Mouse (Mus musculus) heart, embryonic 15.5 days (tissue): ENCODE results near the gene Rprd1b. TPM values are rescaled to one million over a fixed set of nuclear protein-coding genes. Genes with fewer than 3 reads are reported as not detected.

ENCODE experiments used
- ATAC-seq: fragments of 200-750 bp; cut with Nextera tagmentation; replicated peaks from 2 replicates; pipeline ENCODE4 v1.8.0; 2017; ENCODE audit warnings: low read depth, moderate TSS enrichment; ENCODE audit not compliant: insufficient number of reproducible peaks, insufficient read depth, low FRiP score
- H3K27ac ChIP-seq: fragments of 300-500 bp; sonication (generic); 2 replicates; pipeline ENCODE4 v1.5.1; 2015; ENCODE audit warnings: mild to moderate bottlenecking, inconsistent platforms
- H3K27me3 ChIP-seq: fragments of 300-500 bp; sonication (generic); 2 replicates; pipeline ENCODE4 v1.6.1; 2015; ENCODE audit warnings: inconsistent platforms
- H3K36me3 ChIP-seq: fragments of 300-500 bp; sonication (generic); 2 replicates; pipeline ENCODE4 v1.6.1; 2015; ENCODE audit warnings: mild to moderate bottlenecking, inconsistent platforms
- H3K4me1 ChIP-seq: fragments of 300-500 bp; sonication (generic); replicated peaks from 2 replicates; pipeline ENCODE4 v1.6.1; 2015; ENCODE audit warnings: inconsistent platforms
- H3K4me2 ChIP-seq: fragments of 300-500 bp; sonication (generic); 2 replicates; pipeline ENCODE4 v1.6.1; 2015; ENCODE audit warnings: inconsistent platforms, mild to moderate bottlenecking, moderate library complexity
- H3K4me3 ChIP-seq: fragments of 300-500 bp; sonication (generic); 2 replicates; pipeline ENCODE4 v1.5.1; 2015; ENCODE audit warnings: mild to moderate bottlenecking, inconsistent platforms
- H3K9ac ChIP-seq: fragments of 300-500 bp; sonication (generic); 2 replicates; pipeline ENCODE4 v1.6.1; 2015; ENCODE audit warnings: mild to moderate bottlenecking, inconsistent platforms
- H3K9me3 ChIP-seq: fragments of 300-500 bp; sonication (generic); replicated peaks from 2 replicates; pipeline ENCODE4 v1.6.1; 2016; ENCODE audit warnings: inconsistent platforms
- WGBS: fragments of 180-500 bp; shearing (Covaris S2); methylation state at CpG from one replicate; pipeline ENCODE4 v1.1.7; 2015; ENCODE audit warnings: mixed read lengths; 5-methylcytosine and 5-hydroxymethylcytosine counted together
- polyA plus RNA-seq: library from polyadenylated mRNA; unstranded; fragments of >200 nt; fragmentation: Nextera tagmentation; extraction: Ambion mirVana; gene quantifications from 2 replicates; pipeline ENCODE4 v1.2.1, GENCODE M21; 2015

Rprd1b gene
- polyA plus RNA-seq, 1 experiment from 2014 or later, result 28.6 TPM

- Histone ChIP-seq H3K27me3 (no peaks in the 10 kb centered on the region), H3K4me3 (no peak overlapping the region), H3K27ac (peak overlapping the region; percentile 98), H3K9ac (peak overlapping the region; percentile 51; the same call in 1 of the 2 replicates), H3K36me3 (peaks cover 39% of the 10 kb centered on the region), H3K4me1 (peaks cover 83% of the 10 kb centered on the region), H3K9me3 (no peaks in the 10 kb centered on the region), H3K4me2 (no peak overlapping the region; the same call in 1 of the 2 replicates)
- no peak for ATAC-seq
- 74% methylated on average over 9 of the region's 9 CpGs for WGBS
Measured at GRCm38 (mm10) chr2:158138778-158139177, 110.5 kb downstream of the Rprd1b start.

GRCm38 (mm10) chr2:158139628-158140027 lies 111.3 kb downstream of the Rprd1b start:
- peak; percentile 89 for ATAC-seq
- H3K36me3 ChIP-seq, result peaks cover 30% of the 10 kb centered on the region
- no peak overlapping the region for H3K4me3 ChIP-seq
- H3K9ac ChIP-seq, result peak overlapping the region; percentile 51
- WGBS, result 22% methylated on average over 7 of the region's 7 CpGs
- peaks cover 85% of the 10 kb centered on the region for H3K4me1 ChIP-seq
- H3K4me2 ChIP-seq, result peak overlapping the region; percentile 41
- peak overlapping the region; percentile 98 for H3K27ac ChIP-seq
- no peaks in the 10 kb centered on the region for H3K27me3 ChIP-seq
- H3K9me3 ChIP-seq, result no peaks in the 10 kb centered on the region

DNA sequence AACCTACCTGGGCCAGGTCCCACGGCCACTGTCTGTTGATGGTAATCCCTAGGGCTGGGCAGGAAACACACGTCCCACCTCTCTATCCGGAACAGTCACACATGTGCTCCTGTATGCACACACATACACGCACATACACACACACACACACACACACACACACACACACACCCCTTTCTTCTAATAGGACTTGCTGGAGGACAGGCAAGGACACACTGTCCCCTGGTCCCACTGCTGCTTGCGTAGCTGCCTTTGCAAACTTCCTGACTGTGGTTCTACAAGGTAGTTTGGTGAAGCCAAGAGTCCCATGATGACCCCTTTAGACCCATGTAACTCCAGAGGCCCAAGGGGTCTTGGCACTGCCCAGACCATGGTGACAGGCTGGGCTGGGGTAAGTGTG lies 112.4 kb downstream of the Rprd1b start:
- WGBS, result 42% methylated on average over 5 of the region's 5 CpGs
- ATAC-seq, result no peak

DNA sequence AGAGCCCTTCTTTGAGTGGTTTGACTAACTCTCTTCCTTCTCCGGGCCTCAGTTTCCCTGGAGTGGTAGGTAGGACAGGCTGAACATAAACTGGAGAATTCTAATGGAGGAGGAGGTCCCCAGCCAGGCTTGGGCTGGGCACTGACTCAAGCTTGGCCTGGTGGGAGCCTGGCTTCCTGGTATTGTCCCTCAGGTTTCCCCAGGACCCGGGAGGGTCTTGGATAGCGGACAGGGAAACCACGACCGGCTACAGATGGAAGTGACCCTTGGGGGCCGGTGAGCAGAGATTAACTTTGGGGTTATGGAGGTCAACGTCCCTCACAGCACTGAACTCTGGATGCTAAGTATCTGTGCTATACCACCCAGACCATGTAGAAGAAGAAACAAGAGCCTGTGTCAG lies 113.0 kb downstream of the Rprd1b start:
- WGBS, result 62% methylated on average over 7 of the region's 7 CpGs
- Histone ChIP-seq H3K4me3 (0 out of 2 replicates have a peak overlapping the region, but pooled peaks have one; percentile 8), H3K4me2 (peak overlapping the region; percentile 84), H3K9ac (peak overlapping the region; percentile 39; the same call in 1 of the 2 replicates), H3K27me3 (no peaks in the 10 kb centered on the region), H3K36me3 (peaks cover 19% of the 10 kb centered on the region), H3K9me3 (no peaks in the 10 kb centered on the region), H3K4me1 (peaks cover 84% of the 10 kb centered on the region), H3K27ac (peak overlapping the region; percentile 98)
- ATAC-seq, result no peak

More for the DNA sequence above, 112.4 kb downstream of the Rprd1b start:
- Histone ChIP-seq H3K4me2 (peak overlapping the region; percentile 84), H3K36me3 (peaks cover 22% of the 10 kb centered on the region), H3K4me3 (0 out of 2 replicates have a peak overlapping the region, but pooled peaks have one; percentile 8), H3K27me3 (no peaks in the 10 kb centered on the region), H3K4me1 (peaks cover 90% of the 10 kb centered on the region), H3K9ac (peak overlapping the region; percentile 39; the same call in 1 of the 2 replicates), H3K9me3 (no peaks in the 10 kb centered on the region), H3K27ac (peak overlapping the region; percentile 98)

DNA sequence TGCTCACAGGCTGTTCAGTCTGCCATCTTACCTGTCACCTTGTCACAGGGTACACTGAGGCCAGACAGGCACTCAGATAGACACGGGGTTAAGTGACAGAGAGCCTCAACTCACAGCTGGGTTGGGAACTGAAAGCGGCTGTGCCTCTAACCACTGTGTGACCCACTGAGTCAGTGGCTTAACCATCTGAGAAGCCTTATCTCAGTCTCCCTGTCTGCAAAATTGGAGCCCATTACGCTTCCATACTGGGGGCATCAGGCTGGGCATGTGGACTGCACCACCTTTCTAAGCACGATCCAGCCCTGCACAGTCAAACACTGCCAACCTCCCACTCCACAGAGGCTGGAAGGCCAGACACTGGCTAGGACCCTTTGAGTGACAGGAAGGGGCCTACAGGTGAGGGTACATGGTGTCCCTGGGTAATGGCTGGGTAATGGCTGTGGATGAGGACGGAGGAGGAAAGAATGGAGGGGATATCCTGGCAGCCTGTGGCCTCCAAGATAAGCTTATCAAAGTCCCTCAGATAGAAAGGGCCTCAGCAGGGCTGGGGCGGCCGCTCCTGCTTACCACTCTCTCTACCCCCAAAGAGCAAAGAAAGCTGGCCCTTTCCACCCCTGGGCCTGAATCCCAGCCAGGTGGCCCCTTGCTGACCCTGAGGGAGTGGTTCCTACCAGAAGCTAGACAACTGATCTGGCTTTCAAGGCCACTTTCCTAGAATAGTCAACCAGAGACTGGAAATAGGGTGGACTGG lies 113.6 kb downstream of the Rprd1b start:
- WGBS, result 22% methylated on average over 7 of the region's 7 CpGs
- H3K27ac ChIP-seq, result peak overlapping the region; percentile 98
- H3K36me3 ChIP-seq, result peaks cover 19% of the 10 kb centered on the region
- H3K9ac ChIP-seq, result peak overlapping the region; percentile 39; the same call in 1 of the 2 replicates
- peaks cover 82% of the 10 kb centered on the region for H3K4me1 ChIP-seq
- H3K4me2 ChIP-seq, result peak overlapping the region; percentile 84
- no peaks in the 10 kb centered on the region for H3K27me3 ChIP-seq
- no peak overlapping the region for H3K4me3 ChIP-seq
- ATAC-seq, result peak; percentile 44
- no peaks in the 10 kb centered on the region for H3K9me3 ChIP-seq

GRCm38 (mm10) chr2:158142981-158143380 lies 114.7 kb downstream of the Rprd1b start:
- H3K4me2 ChIP-seq, result peak overlapping the region; percentile 84
- ATAC-seq, result no peak
- 75% methylated on average over 18 of the region's 18 CpGs for WGBS
- H3K27ac ChIP-seq, result peak overlapping the region; percentile 98
- peaks cover 75% of the 10 kb centered on the region for H3K4me1 ChIP-seq
- no peaks in the 10 kb centered on the region for H3K9me3 ChIP-seq
- H3K36me3 ChIP-seq, result peaks cover 14% of the 10 kb centered on the region
- peak overlapping the region; percentile 24 for H3K4me3 ChIP-seq
- H3K9ac ChIP-seq, result peak overlapping the region; percentile 41
- no peaks in the 10 kb centered on the region for H3K27me3 ChIP-seq

GRCm38 (mm10) chr2:158143816-158144215 lies 115.5 kb downstream of the Rprd1b start:
- peak overlapping the region; percentile 86; the same call in 1 of the 2 replicates for H3K9ac ChIP-seq

GRCm38 (mm10) chr2:158144263-158144662 lies 116.0 kb downstream of the Rprd1b start:
- H3K9me3 ChIP-seq, result no peaks in the 10 kb centered on the region
- H3K27me3 ChIP-seq, result no peaks in the 10 kb centered on the region
- peak overlapping the region; percentile 98 for H3K27ac ChIP-seq
- H3K4me1 ChIP-seq, result peaks cover 62% of the 10 kb centered on the region
- H3K4me3 ChIP-seq, result peak overlapping the region; percentile 75
- peak overlapping the region; percentile 84 for H3K4me2 ChIP-seq
- ATAC-seq, result no peak
- peak overlapping the region; percentile 86 for H3K9ac ChIP-seq
- H3K36me3 ChIP-seq, result peaks cover 3% of the 10 kb centered on the region; the same call in 1 of the 2 replicates
- WGBS, result 39% methylated on average over 8 of the region's 8 CpGs

More at GRCm38 (mm10) chr2:158143816-158144215, 115.5 kb downstream of the Rprd1b start:
- Histone ChIP-seq H3K27ac (peak overlapping the region; percentile 98), H3K27me3 (no peaks in the 10 kb centered on the region), H3K4me2 (peak overlapping the region; percentile 84), H3K4me3 (peak overlapping the region; percentile 75), H3K36me3 (peaks cover 5% of the 10 kb centered on the region; the same call in 1 of the 2 replicates), H3K9me3 (no peaks in the 10 kb centered on the region), H3K4me1 (peaks cover 66% of the 10 kb centered on the region)
- ATAC-seq, result no peak
- 51% methylated on average over 3 of the region's 3 CpGs for WGBS

- peak overlapping the region; percentile 84 for H3K4me2 ChIP-seq
- peaks cover 3% of the 10 kb centered on the region; the same call in 1 of the 2 replicates for H3K36me3 ChIP-seq
- H3K9ac ChIP-seq, result peak overlapping the region; percentile 86
- H3K4me3 ChIP-seq, result peak overlapping the region; percentile 75
- no peak for ATAC-seq
- 58% methylated on average over 6 of the region's 6 CpGs for WGBS
- H3K9me3 ChIP-seq, result no peaks in the 10 kb centered on the region
- peaks cover 55% of the 10 kb centered on the region for H3K4me1 ChIP-seq
- H3K27ac ChIP-seq, result peak overlapping the region; percentile 98
- H3K27me3 ChIP-seq, result no peaks in the 10 kb centered on the region
Measured at GRCm38 (mm10) chr2:158144750-158145527, 116.6 kb downstream of the Rprd1b start.

GRCm38 (mm10) chr2:158145528-158146065 lies 117.3 kb downstream of the Rprd1b start:
- H3K4me3 ChIP-seq, result peak overlapping the region; percentile 75
- no peaks in the 10 kb centered on the region for H3K27me3 ChIP-seq
- H3K9me3 ChIP-seq, result no peaks in the 10 kb centered on the region
- peaks cover 3% of the 10 kb centered on the region; the same call in 1 of the 2 replicates for H3K36me3 ChIP-seq
- 31% methylated on average over 5 of the region's 5 CpGs for WGBS
- no peak for ATAC-seq
- peak overlapping the region; percentile 84 for H3K4me2 ChIP-seq
- H3K4me1 ChIP-seq, result peaks cover 48% of the 10 kb centered on the region
- H3K9ac ChIP-seq, result peak overlapping the region; percentile 86
- peak overlapping the region; percentile 98 for H3K27ac ChIP-seq

- H3K36me3 ChIP-seq, result peaks cover 3% of the 10 kb centered on the region; the same call in 1 of the 2 replicates
- peak within 1 kb of the TSS; percentile 84 for H3K4me2 ChIP-seq
- H3K9ac ChIP-seq, result peak within 1 kb of the TSS; percentile 86
- no peaks in the 10 kb centered on the region for H3K27me3 ChIP-seq
- H3K9me3 ChIP-seq, result no peaks in the 10 kb centered on the region
- WGBS, result 2% methylated on average over 33 of the region's 33 CpGs
- peak; percentile 79 for ATAC-seq
- H3K27ac ChIP-seq, result peak within 1 kb of the TSS; percentile 98
- peak within 1 kb of the TSS; percentile 75 for H3K4me3 ChIP-seq
- peaks cover 42% of the 10 kb centered on the region for H3K4me1 ChIP-seq
Measured at GRCm38 (mm10) chr2:158146223-158146622, 117.9 kb downstream of the Rprd1b start, which contains the start of gene Tgm2. Gene Tgm2, minus strand, starts transcription at chr2:158146436.
